Mouse (Mus musculus) MEL-GATA-1-ER (cell line): ENCODE data around the gene Coq7.

Experiments
- DNase-seq: peaks from one replicate; pipeline ENCODE4 v3.0.0-alpha.2; 2012; ENCODE audit warnings: low read depth; ENCODE audit errors: extremely low read depth

Gene Coq7

DNA sequence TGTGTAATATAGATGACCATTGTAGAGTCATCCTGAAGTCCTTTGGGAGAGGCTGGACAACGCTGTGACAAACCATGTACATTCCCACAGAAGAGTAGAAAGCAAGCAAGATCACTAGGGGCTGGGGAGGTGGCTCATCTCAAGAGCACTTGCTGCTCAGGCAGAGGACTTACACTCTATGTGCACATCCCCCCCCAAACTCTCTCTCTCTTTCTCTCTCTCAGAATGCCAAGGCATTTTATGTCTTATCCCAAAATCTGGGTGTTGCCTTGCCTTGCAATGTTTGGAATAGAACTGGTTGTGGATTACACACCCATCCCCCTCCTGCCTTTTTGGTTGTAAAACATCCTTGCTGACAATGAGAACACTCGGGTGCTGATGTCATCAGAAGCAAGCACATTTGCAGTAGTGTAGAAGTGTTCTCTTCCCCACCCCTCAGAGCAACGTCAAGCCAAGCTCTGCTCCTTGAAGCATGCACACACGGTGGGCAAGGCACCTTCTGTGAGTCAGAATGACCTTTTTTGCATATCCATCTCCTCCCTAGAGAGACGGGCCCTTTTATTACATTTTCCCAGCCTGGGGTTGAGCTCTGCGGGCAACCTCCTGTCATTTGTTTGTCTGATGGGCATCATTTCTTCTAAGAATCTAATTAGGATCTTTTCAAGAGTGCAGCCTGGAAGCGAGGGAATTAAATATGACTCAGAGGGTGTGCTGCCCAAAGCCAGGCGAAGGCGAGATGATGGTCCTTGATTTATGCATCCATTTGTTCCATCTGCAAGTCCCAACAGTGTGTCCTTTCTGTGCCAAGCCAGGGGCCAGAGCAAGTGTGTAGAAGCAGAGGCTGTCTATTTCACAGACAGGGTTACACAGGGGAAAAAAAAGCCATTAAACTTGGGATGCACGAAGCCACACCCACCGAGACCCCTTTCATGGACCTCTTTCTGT, 70.1 kb downstream of the Coq7 start:
- DNase-seq: no peak

DNA sequence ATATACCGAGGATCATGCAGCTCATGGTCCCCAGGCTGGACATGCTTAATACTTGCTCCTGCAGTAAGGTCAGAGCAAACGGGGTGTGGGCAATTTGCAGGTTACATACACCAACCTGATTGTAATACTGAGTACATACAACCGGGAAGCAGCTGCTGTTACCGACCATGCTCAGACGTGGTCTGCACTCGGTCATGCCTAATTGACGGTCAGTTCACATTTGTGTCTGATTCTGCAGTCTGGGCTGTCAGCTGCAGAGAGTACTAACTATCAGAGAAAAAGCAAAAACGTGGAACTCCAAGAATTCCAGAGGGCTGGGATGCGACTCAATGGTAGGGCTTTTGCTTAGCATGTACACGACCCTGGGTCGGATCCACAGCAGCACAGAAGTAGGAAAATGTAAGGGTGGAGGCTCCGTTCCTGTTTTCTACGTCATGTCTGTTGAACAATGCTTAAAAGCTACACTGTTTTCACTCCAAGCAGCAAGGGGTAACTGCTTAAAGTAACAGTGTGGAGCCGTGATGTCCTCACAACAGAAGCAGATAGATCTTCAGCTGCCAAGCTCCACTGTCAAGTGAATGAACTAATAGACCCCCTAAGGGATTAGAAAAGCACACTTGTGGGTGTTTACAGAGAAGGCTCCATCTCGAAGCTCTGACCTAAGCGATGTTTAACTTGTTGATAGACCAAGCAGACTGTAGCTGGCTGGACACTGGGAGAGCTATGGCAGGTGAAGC, 71.6 kb downstream of the Coq7 start:
- no peak for DNase-seq
